Mouse (Mus musculus): ENCODE results near the gene Mvd.

GRCm38 (mm10) chr8:122457171-122457570 is 13.9 kb upstream of the Mvd start:
- TF ChIP-seq EP300 (IDR thresholded peaks at IDR 0.05; ENCODE audit: low read depth) (no peak), CTCF (IDR thresholded peaks at IDR 0.05; ENCODE audit: low read depth) (no peak)
